Mouse (Mus musculus): ENCODE measurements around the gene Kmt2c. TPM values are rescaled to one million over a fixed set of nuclear protein-coding genes. Genes with fewer than 3 reads are reported as not detected.

Kmt2c gene
- total and polyA plus RNA-seq, 3 experiments, result 6.7 to 14.6 (median 12.7) TPM

- dilution Hi-C loops (cut with MboI; ENCODE audit: extremely low pct_ligation_motif_present, extremely low pct_unique_long_range_greater_than_20kb, low sequenced_read_pairs), result no loop called here
Measured at GRCm38 (mm10) chr5:25527971-25528370, 29.4 kb upstream of the Kmt2c start.

GRCm38 (mm10) chr5:25526926-25527325, 28.3 kb upstream of the Kmt2c start:
- TF ChIP-seq CHD1 (IDR thresholded peaks at IDR 0.05; ENCODE audit: low read depth, low read length) (no peak), USF1 (IDR thresholded peaks at IDR 0.05; ENCODE audit: low read depth, low read length) (no peak), BHLHE40 (IDR thresholded peaks at IDR 0.05; ENCODE audit: low read depth, low read length) (no peak), KAT2A (IDR thresholded peaks at IDR 0.05; ENCODE audit: insufficient replicate concordance, low read length) (no peak), MYC (IDR thresholded peaks at IDR 0.05; ENCODE audit: low read depth, low read length) (no peak), ZC3H11A (IDR thresholded peaks at IDR 0.05; ENCODE audit: low read depth, low read length) (no peak), MAFK (IDR thresholded peaks at IDR 0.05; ENCODE audit: insufficient replicate concordance, low read length) (no peak), ETS1 (conservative IDR thresholded peaks at IDR 0.05; ENCODE audit: low read depth, low read length) (no peak), ZMIZ1 (IDR thresholded peaks at IDR 0.05; ENCODE audit: low read depth, low read length) (no peak), RAD21 (IDR thresholded peaks at IDR 0.05; ENCODE audit: low read depth, low read length) (no peak), HCFC1 (IDR thresholded peaks at IDR 0.05; ENCODE audit: low read depth, low read length) (no peak), MEF2A (IDR thresholded peaks at IDR 0.05; ENCODE audit: borderline replicate concordance, low read depth, low read length) (no peak), ELF1 (IDR thresholded peaks at IDR 0.05; ENCODE audit: low read depth, low read length) (no peak), TCF12 (IDR thresholded peaks at IDR 0.05; ENCODE audit: low read depth, low read length) (no peak), CTCF (conservative IDR thresholded peaks at IDR 0.05 in 1 of 2, IDR thresholded peaks at IDR 0.05 in 1 of 2; ENCODE audit: low read depth in 2 of 2, low read length in 2 of 2) (no peak), NELFE (IDR thresholded peaks at IDR 0.05; ENCODE audit: low read depth, low read length) (no peak), CHD2 (IDR thresholded peaks at IDR 0.05; ENCODE audit: low read length) (no peak)
- no peak overlapping the region for H3K9ac ChIP-seq (ENCODE audit: insufficient read depth, low read depth)
- in situ Hi-C loops (cut with MboI; ENCODE audit: low pct_ligation_motif_present, low pct_unique_long_range_greater_than_20kb, low sequenced_read_pairs), result no loop called here
- H3K4me2 ChIP-seq (ENCODE audit: insufficient read depth, low read depth, poor library complexity, severe bottlenecking), result no peak overlapping the region
- no peaks in the 10 kb centered on the region for H3K27me3 ChIP-seq (replicated peaks)
- no peak overlapping the region for H3K4me3 ChIP-seq (replicated peaks in 1 of 3; ENCODE audit: low read depth in 2 of 3, low read length in 2 of 3, poor library complexity in 1 of 3)
- DNase-seq (ENCODE audit: extremely low read depth), result no peak
- H3K36me3 ChIP-seq (replicated peaks in 1 of 2; ENCODE audit: control insufficient read depth in 1 of 2, insufficient read depth in 1 of 2, low read length in 1 of 2), result no peaks in the 10 kb centered on the region
- no peaks in the 10 kb centered on the region for H3K9me3 ChIP-seq (replicated peaks; ENCODE audit: low read length)
- no peak overlapping the region for H3K27ac ChIP-seq (ENCODE audit: insufficient read depth, low read depth)
- peaks cover 0 to 17% of the 10 kb centered on the region in 2 experiments; a peak in 2 of 4 replicates for H3K4me1 ChIP-seq (ENCODE audit: control insufficient read depth in 1 of 2, insufficient read depth in 2 of 2)
- H3K79me2 ChIP-seq (replicated peaks; ENCODE audit: control insufficient read depth, extremely low read depth, insufficient read depth, poor library complexity, severe bottlenecking), result no peaks in the 10 kb centered on the region
- dilution Hi-C loops (cut with MboI; ENCODE audit: extremely low pct_ligation_motif_present, extremely low pct_unique_long_range_greater_than_20kb, low sequenced_read_pairs), result no loop called here

More at GRCm38 (mm10) chr5:25527971-25528370, 29.4 kb upstream of the Kmt2c start:
- TF ChIP-seq GABPA (IDR thresholded peaks at IDR 0.05; ENCODE audit: insufficient replicate concordance, low read depth, low read length) (no peak), POLR2A (IDR thresholded peaks at IDR 0.05; ENCODE audit: low read depth, low read length) (no peak), UBTF (IDR thresholded peaks at IDR 0.05; ENCODE audit: low read depth, low read length) (no peak), ZC3H11A (IDR thresholded peaks at IDR 0.05; ENCODE audit: low read depth, low read length) (no peak), MAZ (IDR thresholded peaks at IDR 0.05; ENCODE audit: low read depth, low read length) (no peak), NELFE (IDR thresholded peaks at IDR 0.05; ENCODE audit: low read depth, low read length) (no peak), ETS1 (conservative IDR thresholded peaks at IDR 0.05; ENCODE audit: low read depth, low read length) (no peak), NRF1 (IDR thresholded peaks at IDR 0.05; ENCODE audit: low read depth, low read length) (no peak), MEF2A (IDR thresholded peaks at IDR 0.05; ENCODE audit: borderline replicate concordance, low read depth, low read length) (no peak), JUND (conservative IDR thresholded peaks at IDR 0.05; ENCODE audit: low read depth, low read length) (no peak), MYC (IDR thresholded peaks at IDR 0.05; ENCODE audit: low read depth, low read length) (no peak), RCOR1 (conservative IDR thresholded peaks at IDR 0.05; ENCODE audit: low read depth, low read length) (no peak), MXI1 (IDR thresholded peaks at IDR 0.05; ENCODE audit: low read depth, low read length) (no peak), RAD21 (IDR thresholded peaks at IDR 0.05; ENCODE audit: low read depth, low read length) (no peak), POLR2AphosphoS2 (IDR thresholded peaks at IDR 0.05; ENCODE audit: low read depth, low read length) (no peak), SMC3 (IDR thresholded peaks at IDR 0.05; ENCODE audit: low read depth, low read length) (no peak), MAFK (IDR thresholded peaks at IDR 0.05; ENCODE audit: insufficient replicate concordance, low read length) (no peak)
- H3K4me2 ChIP-seq (ENCODE audit: insufficient read depth, low read depth, poor library complexity, severe bottlenecking), result no peak overlapping the region
- no peak for DNase-seq (ENCODE audit: extremely low read depth)
- no peak overlapping the region for H3K9ac ChIP-seq (ENCODE audit: insufficient read depth, low read depth)
- H3K9me3 ChIP-seq (replicated peaks; ENCODE audit: low read length), result no peaks in the 10 kb centered on the region
- in situ Hi-C loops (cut with MboI; ENCODE audit: low pct_ligation_motif_present, low pct_unique_long_range_greater_than_20kb, low sequenced_read_pairs), result no loop called here
- H3K4me3 ChIP-seq (replicated peaks in 1 of 3; ENCODE audit: low read depth in 2 of 3, low read length in 2 of 3, poor library complexity in 1 of 3), result no peak overlapping the region
- H3K79me2 ChIP-seq (replicated peaks; ENCODE audit: control insufficient read depth, extremely low read depth, insufficient read depth, poor library complexity, severe bottlenecking), result no peaks in the 10 kb centered on the region
- H3K27me3 ChIP-seq (replicated peaks), result no peaks in the 10 kb centered on the region
- H3K36me3 ChIP-seq (replicated peaks in 1 of 2; ENCODE audit: control insufficient read depth in 1 of 2, insufficient read depth in 1 of 2, low read length in 1 of 2), result no peaks in the 10 kb centered on the region
- H3K4me1 ChIP-seq (ENCODE audit: control insufficient read depth in 1 of 2, insufficient read depth in 2 of 2), result peaks cover 0 to 17% of the 10 kb centered on the region in 2 experiments; a peak in 2 of 4 replicates
- no peak overlapping the region for H3K27ac ChIP-seq (ENCODE audit: insufficient read depth, low read depth)
